Mouse (Mus musculus) lung, embryonic 14.5 days (tissue): ENCODE measurements around the gene Ap4s1. TPM values are rescaled to one million over a fixed set of nuclear protein-coding genes. Genes with fewer than 3 reads are reported as not detected.

Experiments used
- ATAC-seq: fragments of 200-750 bp; cut with Nextera tagmentation; 2 replicates; pipeline ENCODE4 v1.8.0; 2017; ENCODE audit warnings: mild to moderate bottlenecking, moderate TSS enrichment, moderate library complexity; ENCODE audit not compliant: insufficient read depth
- DNase-seq: peaks from one replicate; pipeline ENCODE4 v3.0.0-alpha.2; 2015
- H3K27ac ChIP-seq: fragments of 300-500 bp; sonication (generic); 2 replicates; pipeline ENCODE4 v1.5.1; 2014; ENCODE audit warnings: low read depth, mild to moderate bottlenecking, moderate library complexity
- H3K27me3 ChIP-seq: fragments of 300-500 bp; sonication (generic); 2 replicates; pipeline ENCODE4 v1.6.1; 2014; ENCODE audit warnings: low read length, control low read depth; ENCODE audit not compliant: insufficient read depth
- H3K36me3 ChIP-seq: fragments of 300-500 bp; sonication (generic); 2 replicates; pipeline ENCODE4 v1.6.1; 2014; ENCODE audit warnings: control low read depth; ENCODE audit not compliant: insufficient read depth
- H3K4me1 ChIP-seq: fragments of 300-500 bp; sonication (generic); 2 replicates; pipeline ENCODE4 v1.6.1; 2014; ENCODE audit warnings: antibody characterized with exemption, control low read depth; ENCODE audit not compliant: insufficient read depth
- H3K4me2 ChIP-seq: fragments of 300-500 bp; sonication (generic); 2 replicates; pipeline ENCODE4 v1.6.1; 2014; ENCODE audit warnings: mild to moderate bottlenecking
- H3K4me3 ChIP-seq: fragments of 300-500 bp; sonication (generic); 2 replicates; pipeline ENCODE4 v1.5.1; 2014; ENCODE audit warnings: low read depth, low read length
- H3K9ac ChIP-seq: fragments of 300-500 bp; sonication (generic); 2 replicates; pipeline ENCODE4 v1.6.1; 2014
- H3K9me3 ChIP-seq: fragments of 300-500 bp; sonication (generic); 2 replicates; pipeline ENCODE4 v1.6.1; 2016; ENCODE audit warnings: low read depth, low read length, control low read depth
- CTCF ChIP-seq: IDR thresholded peaks from 2 replicates; pipeline ENCODE4 v1.5.1; 2016; ENCODE audit warnings: antibody characterized with exemption, low read depth
- WGBS: fragments of 180-500 bp; shearing (Covaris S2); extraction: QIAGEN DNeasy Blood & Tissue Kit; methylation state at CpG from one replicate; pipeline ENCODE4 v1.1.7; 2014; 5-methylcytosine and 5-hydroxymethylcytosine counted together
- polyA plus RNA-seq: library from polyadenylated mRNA; unstranded; fragments of >200 nt; fragmentation: Nextera tagmentation; extraction: Ambion mirVana; gene quantifications from 2 replicates; pipeline ENCODE4 v1.2.1, GENCODE M21; 2014

Ap4s1 gene
- polyA plus RNA-seq, 1 experiment from 2014 or later: 38.5 TPM

- Histone ChIP-seq H3K4me1 (peaks cover 3% of the 10 kb centered on the region; the same call in 1 of the 2 replicates), H3K4me2 (no peak overlapping the region), H3K9ac (no peak overlapping the region), H3K36me3 (no peaks in the 10 kb centered on the region), H3K9me3 (no peaks in the 10 kb centered on the region), H3K27me3 (no peaks in the 10 kb centered on the region), H3K27ac (no peak overlapping the region), H3K4me3 (no peak overlapping the region)
- DNase-seq (peak; percentile 23), ATAC-seq (no peak)
- no peak for TF ChIP-seq CTCF
- 60% methylated on average over 12 of the region's 12 CpGs for WGBS
These were observed 14.9 kb downstream of the Ap4s1 start for GRCm38 (mm10) chr12:51705778-51706177.

DNA sequence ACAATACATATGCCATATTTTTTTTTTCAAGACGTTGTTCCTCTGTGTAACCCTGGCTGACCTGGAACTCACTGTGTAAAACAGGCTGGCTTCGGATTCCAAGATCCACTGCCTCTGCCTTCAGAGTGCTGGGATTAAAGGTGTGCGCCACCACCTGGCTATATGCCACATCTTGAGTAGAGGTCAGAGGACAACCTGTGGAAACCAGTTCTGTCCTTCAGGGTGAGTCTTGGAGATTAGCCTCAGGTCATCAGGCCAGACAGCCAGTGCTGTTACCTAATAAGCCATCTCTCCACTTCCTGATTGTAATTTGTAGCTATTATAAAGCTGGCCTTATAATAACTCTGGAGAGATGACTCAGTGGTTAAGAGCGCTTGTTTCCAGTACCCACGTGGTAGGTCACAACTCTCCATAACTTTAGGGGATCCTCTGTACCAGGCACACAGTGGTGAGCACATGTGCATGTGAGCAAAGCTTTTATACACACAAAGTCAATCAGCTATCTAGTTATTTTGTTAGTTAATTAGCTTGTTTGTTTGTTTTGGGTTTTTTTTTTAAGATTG is 15.9 kb downstream of the Ap4s1 start:
- TF ChIP-seq CTCF: no peak
- peaks cover 3% of the 10 kb centered on the region; the same call in 1 of the 2 replicates for H3K4me1 ChIP-seq
- no peak overlapping the region for H3K4me2 ChIP-seq
- H3K27ac ChIP-seq: no peak overlapping the region
- no peak for DNase-seq
- H3K27me3 ChIP-seq: no peaks in the 10 kb centered on the region
- H3K36me3 ChIP-seq: no peaks in the 10 kb centered on the region
- H3K9me3 ChIP-seq: no peaks in the 10 kb centered on the region
- 70% methylated on average over 5 of the region's 5 CpGs for WGBS
- H3K9ac ChIP-seq: no peak overlapping the region
- ATAC-seq: no peak
- H3K4me3 ChIP-seq: no peak overlapping the region

DNA sequence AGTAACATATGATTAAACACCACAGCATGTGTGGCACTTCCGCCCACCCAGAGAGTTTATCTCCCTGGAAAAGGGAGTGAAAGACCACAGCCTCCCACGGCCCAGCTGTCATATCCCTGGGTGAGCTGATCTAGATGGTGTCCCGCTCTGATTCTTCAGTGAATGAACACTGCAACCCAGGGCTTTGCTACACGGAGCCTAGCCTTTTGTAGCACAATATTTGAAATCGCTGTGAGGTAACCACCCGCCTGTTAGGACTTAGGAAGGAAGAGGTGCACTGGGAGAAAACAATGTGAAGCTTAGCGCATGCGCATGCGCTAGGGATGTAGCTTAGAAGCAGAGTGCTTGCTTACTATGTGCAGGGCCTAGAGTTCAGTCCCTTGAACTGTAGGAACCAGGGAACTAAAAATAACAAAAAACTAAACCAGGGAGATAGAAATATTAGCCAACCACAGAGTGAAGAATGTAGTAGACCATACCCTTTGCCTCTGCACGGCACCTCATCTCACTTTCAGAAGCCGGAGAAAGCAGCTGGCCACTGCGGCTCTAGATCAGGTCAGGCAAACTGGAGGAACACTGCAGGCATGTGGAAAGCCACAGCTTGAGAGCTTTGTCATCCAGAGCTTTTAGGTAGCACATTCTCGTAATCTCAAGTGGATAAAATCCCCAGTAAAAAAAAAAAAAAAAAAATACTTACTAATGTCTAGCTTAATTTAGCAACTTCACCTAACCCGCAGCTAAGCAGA is 18.3 kb downstream of the Ap4s1 start:
- DNase-seq (peak; percentile 57), ATAC-seq (peak; percentile 32; the same call in 1 of the 2 replicates)
- H3K9me3 ChIP-seq: no peaks in the 10 kb centered on the region
- no peak overlapping the region for H3K4me2 ChIP-seq
- WGBS: 52% methylated on average over 14 of the region's 14 CpGs
- H3K36me3 ChIP-seq: no peaks in the 10 kb centered on the region
- peaks cover 3% of the 10 kb centered on the region; the same call in 1 of the 2 replicates for H3K4me1 ChIP-seq
- peak overlapping the region; percentile 65; the same call in 1 of the 2 replicates for H3K27ac ChIP-seq
- no peak overlapping the region for H3K4me3 ChIP-seq
- TF ChIP-seq CTCF: no peak
- no peaks in the 10 kb centered on the region for H3K27me3 ChIP-seq
- H3K9ac ChIP-seq: no peak overlapping the region

GRCm38 (mm10) chr12:51709741-51710140 is 18.9 kb downstream of the Ap4s1 start:
- 58% methylated on average over 3 of the region's 3 CpGs for WGBS
- Histone ChIP-seq H3K36me3 (no peaks in the 10 kb centered on the region), H3K27ac (no peak overlapping the region), H3K4me2 (no peak overlapping the region), H3K9me3 (no peaks in the 10 kb centered on the region), H3K4me3 (no peak overlapping the region), H3K9ac (no peak overlapping the region), H3K27me3 (no peaks in the 10 kb centered on the region), H3K4me1 (peaks cover 3% of the 10 kb centered on the region; the same call in 1 of the 2 replicates)
- ATAC-seq (no peak), DNase-seq (no peak)
- no peak for TF ChIP-seq CTCF

DNA sequence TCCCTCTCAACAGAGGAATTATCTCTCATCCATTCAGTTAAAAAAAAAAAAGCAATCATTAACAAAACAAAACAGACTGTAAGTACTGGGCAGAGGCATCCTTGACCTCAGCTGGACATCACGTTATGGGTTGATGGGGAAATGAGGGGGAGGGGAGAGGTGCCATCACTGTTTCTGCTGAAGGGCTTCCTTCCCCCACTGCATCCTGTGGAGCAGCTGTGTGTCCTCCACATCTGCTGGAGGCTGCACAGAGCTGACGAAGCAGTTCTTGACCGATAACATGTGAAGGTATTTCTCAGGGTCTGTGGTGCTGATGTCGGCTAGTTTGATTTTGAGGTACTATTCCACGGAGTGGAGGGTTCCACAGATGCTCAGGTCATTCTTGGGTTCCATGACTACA is 19.3 kb downstream of the Ap4s1 start:
- no peak overlapping the region for H3K4me3 ChIP-seq
- no peaks in the 10 kb centered on the region for H3K27me3 ChIP-seq
- no peaks in the 10 kb centered on the region for H3K9me3 ChIP-seq
- no peaks in the 10 kb centered on the region for H3K36me3 ChIP-seq
- peaks cover 3% of the 10 kb centered on the region; the same call in 1 of the 2 replicates for H3K4me1 ChIP-seq
- ATAC-seq (no peak; the same call in 1 of the 2 replicates), DNase-seq (peak; percentile 21)
- no peak for TF ChIP-seq CTCF
- no peak overlapping the region for H3K4me2 ChIP-seq
- H3K27ac ChIP-seq: no peak overlapping the region
- H3K9ac ChIP-seq: no peak overlapping the region
- WGBS: 40% methylated on average over 5 of the region's 5 CpGs

DNA sequence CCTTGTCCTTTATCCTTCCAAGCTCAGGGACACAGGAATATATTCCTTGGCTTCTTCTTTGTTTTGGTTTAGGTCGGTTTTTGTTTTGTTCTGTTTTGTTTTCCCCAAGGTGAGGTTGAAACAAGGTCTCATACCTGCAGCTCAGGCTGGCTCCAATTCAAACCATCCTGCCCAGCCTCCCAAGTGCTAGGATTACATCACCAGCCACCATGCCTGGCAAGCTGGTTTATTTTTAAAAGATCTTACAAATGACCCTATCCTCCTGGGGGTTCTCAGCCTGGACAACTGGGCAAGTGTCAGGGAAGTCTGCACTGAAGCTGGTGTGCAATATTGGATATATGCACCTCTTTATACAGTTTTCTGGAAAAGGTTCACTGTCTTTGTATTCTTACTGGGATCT is 21.9 kb downstream of the Ap4s1 start:
- TF ChIP-seq CTCF: no peak
- no peaks in the 10 kb centered on the region for H3K9me3 ChIP-seq
- H3K27ac ChIP-seq: no peak overlapping the region
- no peak overlapping the region for H3K4me2 ChIP-seq
- peaks cover 3% of the 10 kb centered on the region; the same call in 1 of the 2 replicates for H3K4me1 ChIP-seq
- H3K4me3 ChIP-seq: no peak overlapping the region
- no peak for ATAC-seq
- H3K9ac ChIP-seq: no peak overlapping the region
- 52% methylated on average over 1 of the region's 1 CpGs for WGBS
- no peaks in the 10 kb centered on the region for H3K36me3 ChIP-seq
- DNase-seq: no peak
- no peaks in the 10 kb centered on the region for H3K27me3 ChIP-seq

GRCm38 (mm10) chr12:51718617-51719016 is 27.8 kb downstream of the Ap4s1 start:
- Histone ChIP-seq H3K4me3 (no peak overlapping the region), H3K4me1 (no peaks in the 10 kb centered on the region), H3K9ac (no peak overlapping the region), H3K27me3 (no peaks in the 10 kb centered on the region), H3K36me3 (0 out of 2 replicates have a peak, but pooled peaks cover 3% of the 10 kb centered on the region), H3K4me2 (no peak overlapping the region), H3K27ac (no peak overlapping the region), H3K9me3 (no peaks in the 10 kb centered on the region)
- DNase-seq (no peak), ATAC-seq (no peak)
- TF ChIP-seq CTCF: no peak
- WGBS: 88% methylated on average over 6 of the region's 6 CpGs
